Mouse (Mus musculus) cerebellum, postnatal 14 days (tissue): ENCODE results near the gene Acp7.

ENCODE experiments used
- DNase-seq, 2 experiments: peaks; one replicate each; pipeline ENCODE4 v3.0.0; 2021; ENCODE audit warnings: mixed read lengths in 2 of 2

Gene Acp7

GRCm38 (mm10) chr7:28601029-28601428, 30.1 kb downstream of the Acp7 start:
- peak; percentile 85 to 87 for DNase-seq

- no peak for DNase-seq
Observed at GRCm38 (mm10) chr7:28598951-28599350, 32.2 kb downstream of the Acp7 start.

GRCm38 (mm10) chr7:28597642-28598446, 33.3 kb downstream of the Acp7 start, which contains the start of the genes Samd4b and Pak4:
Gene Samd4b, minus strand, starts transcription at chr7:28598144.
Gene Pak4, minus strand, starts transcription at chr7:28598185.
- DNase-seq, result peak; percentile 100

GRCm38 (mm10) chr7:28597277-28597570, 33.9 kb downstream of the Acp7 start:
- DNase-seq, result no peak

GRCm38 (mm10) chr7:28596436-28597276, 34.5 kb downstream of the Acp7 start:
- DNase-seq, result peak; percentile 50 to 64

GRCm38 (mm10) chr7:28595751-28596435, 35.2 kb downstream of the Acp7 start:
- DNase-seq, result peak in 1 of 2 experiments; percentile 53

- DNase-seq, result no peak
Observed at GRCm38 (mm10) chr7:28593206-28594111, 37.7 kb downstream of the Acp7 start.

GRCm38 (mm10) chr7:28591862-28592261, 39.3 kb downstream of the Acp7 start:
- DNase-seq, result no peak

- DNase-seq, result no peak
Observed at GRCm38 (mm10) chr7:28587644-28588043, 43.5 kb downstream of the Acp7 start.

- DNase-seq, result no peak
Observed at GRCm38 (mm10) chr7:28586663-28587411, 44.3 kb downstream of the Acp7 start.

- DNase-seq, result no peak
Observed at GRCm38 (mm10) chr7:28585001-28585400, 46.1 kb downstream of the Acp7 start.

- no peak for DNase-seq
Observed at GRCm38 (mm10) chr7:28584468-28584867, 46.7 kb downstream of the Acp7 start.

- DNase-seq, result no peak
Observed at GRCm38 (mm10) chr7:28583570-28584344, 47.4 kb downstream of the Acp7 start.

- no peak for DNase-seq
Observed at GRCm38 (mm10) chr7:28582841-28583240, 48.3 kb downstream of the Acp7 start.

- no peak for DNase-seq
Observed at GRCm38 (mm10) chr7:28581721-28582120, 49.4 kb downstream of the Acp7 start.

- DNase-seq, result no peak
Observed at GRCm38 (mm10) chr7:28579826-28580225, 51.3 kb downstream of the Acp7 start.

- no peak for DNase-seq
Observed at GRCm38 (mm10) chr7:28578543-28579053, 52.5 kb downstream of the Acp7 start.

GRCm38 (mm10) chr7:28577826-28578542, 53.1 kb downstream of the Acp7 start:
- peak in 1 of 2 experiments; percentile 32 for DNase-seq

GRCm38 (mm10) chr7:28576271-28576914, 54.7 kb downstream of the Acp7 start:
- peak; percentile 66 to 75 for DNase-seq
